Mouse (Mus musculus): Measurements from ENCODE around the gene Arhgef3. TPM values are rescaled to one million over a fixed set of nuclear protein-coding genes. Genes with fewer than 3 reads are reported as not detected.
A peak's percentile ranks its signal among the peaks of the same experiment; 100 is the strongest.

Gene Arhgef3
- polyA plus RNA-seq, 1 experiment from 2014 or later, result 26.6 TPM

- Histone ChIP-seq H3K27me3 (no peaks in the 10 kb centered on the region), H3K4me2 (no peak overlapping the region)
- 88% methylated on average over 8 of the region's 8 CpGs for WGBS
Measured at GRCm38 (mm10) chr14:27177800-27178559, 63.3 kb downstream of the Arhgef3 start.

GRCm38 (mm10) chr14:27178560-27178920, 63.8 kb downstream of the Arhgef3 start:
- H3K27ac ChIP-seq, result no peak overlapping the region
- peak; percentile 29; the same call in 1 of the 2 replicates for ATAC-seq (ENCODE audit: insufficient number of reproducible peaks, insufficient read depth, low FRiP score, low TSS enrichment, low read depth)

More at GRCm38 (mm10) chr14:27177800-27178559, 63.3 kb downstream of the Arhgef3 start:
- no peak for ATAC-seq (ENCODE audit: insufficient number of reproducible peaks, insufficient read depth, low FRiP score, low TSS enrichment, low read depth)
- H3K4me3 ChIP-seq (replicated peaks), result no peak overlapping the region
- H3K27ac ChIP-seq, result no peak overlapping the region
- H3K4me1 ChIP-seq (replicated peaks), result peaks cover 29% of the 10 kb centered on the region
- no peak overlapping the region for H3K9ac ChIP-seq (replicated peaks)
- no peaks in the 10 kb centered on the region for H3K9me3 ChIP-seq
- H3K36me3 ChIP-seq, result no peaks in the 10 kb centered on the region

GRCm38 (mm10) chr14:27179771-27180170, 65.1 kb downstream of the Arhgef3 start:
- H3K9me3 ChIP-seq, result no peaks in the 10 kb centered on the region
- no peak overlapping the region for H3K9ac ChIP-seq (replicated peaks)
- H3K36me3 ChIP-seq, result no peaks in the 10 kb centered on the region
- H3K27ac ChIP-seq, result no peak overlapping the region
- H3K4me2 ChIP-seq, result no peak overlapping the region
- no peak overlapping the region for H3K4me3 ChIP-seq (replicated peaks)
- H3K27me3 ChIP-seq, result no peaks in the 10 kb centered on the region
- 84% methylated on average over 7 of the region's 7 CpGs for WGBS
- peaks cover 25% of the 10 kb centered on the region for H3K4me1 ChIP-seq (replicated peaks)
- ATAC-seq (ENCODE audit: insufficient number of reproducible peaks, insufficient read depth, low FRiP score, low TSS enrichment, low read depth), result no peak

More at GRCm38 (mm10) chr14:27178560-27178920, 63.8 kb downstream of the Arhgef3 start:
- H3K9me3 ChIP-seq, result no peaks in the 10 kb centered on the region
- 66% methylated on average over 8 of the region's 8 CpGs for WGBS
- H3K4me3 ChIP-seq (replicated peaks), result no peak overlapping the region
- H3K4me1 ChIP-seq (replicated peaks), result peaks cover 33% of the 10 kb centered on the region
- H3K36me3 ChIP-seq, result no peaks in the 10 kb centered on the region
- H3K9ac ChIP-seq (replicated peaks), result no peak overlapping the region
- no peak overlapping the region for H3K4me2 ChIP-seq
- H3K27me3 ChIP-seq, result no peaks in the 10 kb centered on the region

DNA sequence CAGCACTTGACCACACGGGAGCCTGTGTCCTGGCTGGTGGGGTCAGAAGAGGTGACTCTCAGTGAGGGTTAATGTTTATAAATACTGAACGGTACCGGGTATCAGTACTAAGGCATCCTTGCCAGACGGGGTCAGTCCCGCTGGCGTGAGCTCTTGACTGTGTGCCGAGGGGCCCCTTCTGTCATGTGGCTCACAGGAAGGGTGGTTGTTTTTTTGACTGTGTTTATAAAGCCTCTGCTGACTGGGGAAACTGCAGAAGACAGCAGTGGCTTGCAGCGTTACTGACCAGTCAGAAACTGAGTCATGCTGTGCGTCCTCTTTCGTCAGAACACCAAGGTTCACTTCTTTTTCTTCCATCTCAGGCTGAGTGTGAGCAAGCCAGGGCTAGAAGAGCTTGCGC, 67.4 kb downstream of the Arhgef3 start:
- Histone ChIP-seq H3K4me3 (replicated peaks) (no peak overlapping the region), H3K9ac (replicated peaks) (no peak overlapping the region), H3K27ac (no peak overlapping the region), H3K4me2 (no peak overlapping the region), H3K36me3 (no peaks in the 10 kb centered on the region), H3K27me3 (no peaks in the 10 kb centered on the region), H3K4me1 (replicated peaks) (peaks cover 18% of the 10 kb centered on the region), H3K9me3 (no peaks in the 10 kb centered on the region)
- no peak for ATAC-seq (ENCODE audit: insufficient number of reproducible peaks, insufficient read depth, low FRiP score, low TSS enrichment, low read depth)
- WGBS, result 58% methylated on average over 11 of the region's 11 CpGs

GRCm38 (mm10) chr14:27182646-27183438, 68.1 kb downstream of the Arhgef3 start:
- Histone ChIP-seq H3K4me1 (replicated peaks) (peaks cover 18% of the 10 kb centered on the region), H3K9ac (replicated peaks) (no peak overlapping the region), H3K27ac (peak overlapping the region; percentile 53; the same call in 1 of the 2 replicates), H3K36me3 (no peaks in the 10 kb centered on the region), H3K9me3 (no peaks in the 10 kb centered on the region), H3K4me2 (no peak overlapping the region), H3K27me3 (no peaks in the 10 kb centered on the region), H3K4me3 (replicated peaks) (no peak overlapping the region)
- ATAC-seq (ENCODE audit: insufficient number of reproducible peaks, insufficient read depth, low FRiP score, low TSS enrichment, low read depth), result peak; percentile 36; the same call in 1 of the 2 replicates
- WGBS, result 64% methylated on average over 11 of the region's 11 CpGs

GRCm38 (mm10) chr14:27183501-27184230, 69.0 kb downstream of the Arhgef3 start:
- Histone ChIP-seq H3K4me1 (replicated peaks) (peaks cover 18% of the 10 kb centered on the region), H3K4me3 (replicated peaks) (no peak overlapping the region), H3K36me3 (no peaks in the 10 kb centered on the region), H3K4me2 (no peak overlapping the region), H3K9ac (replicated peaks) (no peak overlapping the region), H3K27ac (no peak overlapping the region; the same call in 1 of the 2 replicates), H3K27me3 (no peaks in the 10 kb centered on the region), H3K9me3 (no peaks in the 10 kb centered on the region)
- 67% methylated on average over 16 of the region's 16 CpGs for WGBS
- ATAC-seq (ENCODE audit: insufficient number of reproducible peaks, insufficient read depth, low FRiP score, low TSS enrichment, low read depth), result no peak

- H3K36me3 ChIP-seq, result no peaks in the 10 kb centered on the region
- H3K4me1 ChIP-seq (replicated peaks), result peaks cover 29% of the 10 kb centered on the region
- no peak overlapping the region for H3K9ac ChIP-seq (replicated peaks)
- no peaks in the 10 kb centered on the region for H3K27me3 ChIP-seq
- H3K9me3 ChIP-seq, result no peaks in the 10 kb centered on the region
- no peak overlapping the region for H3K4me3 ChIP-seq (replicated peaks)
- no peak overlapping the region for H3K27ac ChIP-seq
- no peak overlapping the region for H3K4me2 ChIP-seq
- 61% methylated on average over 5 of the region's 5 CpGs for WGBS
- no peak for ATAC-seq (ENCODE audit: insufficient number of reproducible peaks, insufficient read depth, low FRiP score, low TSS enrichment, low read depth)
Measured at GRCm38 (mm10) chr14:27185902-27186301, 71.2 kb downstream of the Arhgef3 start.

GRCm38 (mm10) chr14:27186596-27186995, 71.9 kb downstream of the Arhgef3 start:
- Histone ChIP-seq H3K36me3 (no peaks in the 10 kb centered on the region), H3K4me3 (replicated peaks) (no peak overlapping the region), H3K9me3 (no peaks in the 10 kb centered on the region), H3K4me2 (no peak overlapping the region), H3K9ac (replicated peaks) (no peak overlapping the region), H3K27me3 (no peaks in the 10 kb centered on the region), H3K27ac (no peak overlapping the region), H3K4me1 (replicated peaks) (peaks cover 29% of the 10 kb centered on the region)
- ATAC-seq (ENCODE audit: insufficient number of reproducible peaks, insufficient read depth, low FRiP score, low TSS enrichment, low read depth), result no peak
- 76% methylated on average over 4 of the region's 4 CpGs for whole genome bisulfite sequencing

- H3K36me3 ChIP-seq, result no peaks in the 10 kb centered on the region
- H3K4me1 ChIP-seq (replicated peaks), result peaks cover 25% of the 10 kb centered on the region
- 7% methylated on average over 4 of the region's 4 CpGs for WGBS
- ATAC-seq (ENCODE audit: insufficient number of reproducible peaks, insufficient read depth, low FRiP score, low TSS enrichment, low read depth), result peak; percentile 33; the same call in 1 of the 2 replicates
- no peak overlapping the region for H3K4me3 ChIP-seq (replicated peaks)
- no peak overlapping the region for H3K27ac ChIP-seq
- H3K4me2 ChIP-seq, result no peak overlapping the region
- H3K9me3 ChIP-seq, result no peaks in the 10 kb centered on the region
- no peak overlapping the region for H3K9ac ChIP-seq (replicated peaks)
- H3K27me3 ChIP-seq, result no peaks in the 10 kb centered on the region
Measured at GRCm38 (mm10) chr14:27187025-27187424, 72.3 kb downstream of the Arhgef3 start.

DNA sequence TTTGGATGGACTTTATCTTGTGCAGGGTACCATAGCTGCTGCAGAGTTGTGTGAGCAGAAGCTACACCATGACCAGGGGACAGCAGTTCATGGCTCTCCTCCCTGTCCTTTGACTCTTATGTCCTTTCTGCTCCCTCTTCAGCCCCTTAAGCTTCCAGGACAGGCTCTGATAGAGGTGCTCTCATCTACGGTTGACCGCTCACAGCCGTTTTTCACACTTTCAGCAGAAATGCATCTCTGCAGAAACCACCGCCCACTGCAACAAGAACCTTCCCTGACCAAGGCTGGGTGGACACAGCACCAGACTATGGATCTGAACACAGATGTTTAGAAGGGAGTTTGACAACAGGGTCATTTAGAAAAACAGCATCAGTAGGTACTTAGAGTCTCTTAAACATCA, 73.2 kb downstream of the Arhgef3 start:
- no peak for ATAC-seq (ENCODE audit: insufficient number of reproducible peaks, insufficient read depth, low FRiP score, low TSS enrichment, low read depth)
- H3K9ac ChIP-seq (replicated peaks), result no peak overlapping the region
- no peaks in the 10 kb centered on the region for H3K9me3 ChIP-seq
- no peaks in the 10 kb centered on the region for H3K36me3 ChIP-seq
- H3K27ac ChIP-seq, result no peak overlapping the region
- WGBS, result 82% methylated on average over 4 of the region's 4 CpGs
- H3K27me3 ChIP-seq, result no peaks in the 10 kb centered on the region
- H3K4me3 ChIP-seq (replicated peaks), result no peak overlapping the region
- H3K4me2 ChIP-seq, result no peak overlapping the region
- H3K4me1 ChIP-seq (replicated peaks), result peaks cover 16% of the 10 kb centered on the region

GRCm38 (mm10) chr14:27192450-27192849, 77.8 kb downstream of the Arhgef3 start:
- no peaks in the 10 kb centered on the region for H3K9me3 ChIP-seq
- no peak overlapping the region for H3K4me3 ChIP-seq (replicated peaks)
- 41% methylated on average over 3 of the region's 3 CpGs for WGBS
- H3K4me1 ChIP-seq (replicated peaks), result peaks cover 11% of the 10 kb centered on the region
- H3K27me3 ChIP-seq, result no peaks in the 10 kb centered on the region
- peak; percentile 42; the same call in 1 of the 2 replicates for ATAC-seq (ENCODE audit: insufficient number of reproducible peaks, insufficient read depth, low FRiP score, low TSS enrichment, low read depth)
- H3K27ac ChIP-seq, result no peak overlapping the region
- no peak overlapping the region for H3K9ac ChIP-seq (replicated peaks)
- H3K4me2 ChIP-seq, result no peak overlapping the region
- H3K36me3 ChIP-seq, result no peaks in the 10 kb centered on the region

All from limb, embryonic 12.5 days (tissue).